Comparison of ENCODE assay signal across 8 mouse cellular contexts in genomic region chr6:97059599-97059998, GRCm38 (mm10). TPM values are rescaled to one million over a fixed set of nuclear protein-coding genes. Genes with fewer than 3 reads are reported as not detected.
A peak's percentile ranks its signal among the peaks of the same experiment; 100 is the strongest.
DNase-seq lines count a peak whose midpoint lies in the region; ATAC-seq lines count a peak whose summit lies in the region.
"Had no signal": no experiment of that assay in that cellular context is flagged by ENCODE, and none has a peak within 500 bp of the region (broad histone marks: within the 10 kb centered on the region; RNA-seq: fewer than 3 reads in every experiment).

No protein-coding gene starts in this region.

- no peaks in the 10 kb centered on the region for H3K36me3 ChIP-seq in lung, embryonic 16.5 days (ENCODE audit: control insufficient read depth, insufficient read depth, low read length)
- no peaks in the 10 kb centered on the region for H3K36me3 ChIP-seq in forebrain, embryonic 16.5 days (ENCODE audit: control insufficient read depth, insufficient read depth)
- H3K36me3 ChIP-seq in limb, embryonic 15.5 days = no peaks in the 10 kb centered on the region
- H3K36me3 ChIP-seq in stomach, embryonic 16.5 days (ENCODE audit: control insufficient read depth, insufficient read depth, low read length) = no peaks in the 10 kb centered on the region

- no peaks in the 10 kb centered on the region for H3K9me3 ChIP-seq in lung, embryonic 16.5 days (ENCODE audit: control insufficient read depth, low read length)
- no peaks in the 10 kb centered on the region for H3K9me3 ChIP-seq in forebrain, embryonic 16.5 days (ENCODE audit: control insufficient read depth, low read length)
- no peaks in the 10 kb centered on the region for H3K9me3 ChIP-seq in limb, embryonic 15.5 days
- no peaks in the 10 kb centered on the region for H3K9me3 ChIP-seq in stomach, embryonic 16.5 days (replicated peaks; ENCODE audit: control insufficient read depth, low read length)

- no peak for ATAC-seq in lung, embryonic 16.5 days (ENCODE audit: low read depth)
- ATAC-seq in forebrain, embryonic 16.5 days = no peak
- ATAC-seq in limb, embryonic 15.5 days (ENCODE audit: insufficient number of reproducible peaks, low FRiP score, low TSS enrichment, low read depth) = no peak
- ATAC-seq in stomach, embryonic 16.5 days (ENCODE audit: insufficient read depth, low FRiP score) = no peak
- no peak for ATAC-seq in inflammation-experienced regulatory T-cells, adult 6 months

- no peak overlapping the region for H3K27ac ChIP-seq in lung, embryonic 16.5 days (ENCODE audit: low read length)
- no peak overlapping the region for H3K27ac ChIP-seq in forebrain, embryonic 16.5 days (ENCODE audit: low read length)
- H3K27ac ChIP-seq in limb, embryonic 15.5 days = no peak overlapping the region
- no peak overlapping the region for H3K27ac ChIP-seq in stomach, embryonic 16.5 days (ENCODE audit: low read length)

- no peak for DNase-seq in lung, postnatal 10 days
- DNase-seq in left cerebral cortex, adult 18-20 months (ENCODE audit: low spot score in 2 of 2) = no peak

- H3K9ac ChIP-seq in lung, embryonic 16.5 days (ENCODE audit: low read length) = no peak overlapping the region
- H3K9ac ChIP-seq in forebrain, embryonic 16.5 days (replicated peaks; ENCODE audit: low read depth, low read length) = no peak overlapping the region
- no peak overlapping the region for H3K9ac ChIP-seq in limb, embryonic 15.5 days
- 0 out of 2 replicates have a peak overlapping the region, but pooled peaks have one; percentile 0 for H3K9ac ChIP-seq in stomach, embryonic 16.5 days (ENCODE audit: low read length)

- peak overlapping the region; percentile 59 for H3K4me2 ChIP-seq in lung, embryonic 16.5 days (ENCODE audit: low read depth, low read length)
- peak overlapping the region; percentile 56 for H3K4me2 ChIP-seq in forebrain, embryonic 16.5 days (ENCODE audit: low read length)
- H3K4me2 ChIP-seq in limb, embryonic 15.5 days = peak overlapping the region; percentile 72
- H3K4me2 ChIP-seq in stomach, embryonic 16.5 days (ENCODE audit: low read depth, low read length) = peak overlapping the region; percentile 72

- H3K4me3 ChIP-seq in lung, embryonic 16.5 days (ENCODE audit: low read length) = peak overlapping the region; percentile 50
- H3K4me3 ChIP-seq in forebrain, embryonic 16.5 days (replicated peaks; ENCODE audit: low read length) = peak overlapping the region; percentile 36
- H3K4me3 ChIP-seq in limb, embryonic 15.5 days = peak overlapping the region; percentile 41
- peak overlapping the region; percentile 40 for H3K4me3 ChIP-seq in stomach, embryonic 16.5 days (replicated peaks; ENCODE audit: low read length)

- WGBS in lung, embryonic 16.5 days = 3% methylated on average over 10 of the region's 10 CpGs
- WGBS in forebrain, embryonic 16.5 days = 4% methylated on average over 10 of the region's 10 CpGs
- 3% methylated on average over 10 of the region's 10 CpGs for WGBS in limb, embryonic 15.5 days
- 5% methylated on average over 10 of the region's 10 CpGs for WGBS in stomach, embryonic 16.5 days

- H3K27me3 ChIP-seq in lung, embryonic 16.5 days (ENCODE audit: control insufficient read depth, insufficient read depth, low read depth, low read length) = peaks cover 23% of the 10 kb centered on the region
- peaks cover 17% of the 10 kb centered on the region for H3K27me3 ChIP-seq in forebrain, embryonic 16.5 days (replicated peaks; ENCODE audit: control insufficient read depth, insufficient read depth, low read length)
- H3K27me3 ChIP-seq in limb, embryonic 15.5 days = peaks cover 42% of the 10 kb centered on the region
- H3K27me3 ChIP-seq in stomach, embryonic 16.5 days (ENCODE audit: control insufficient read depth, insufficient read depth, low read length) = peaks cover 32% of the 10 kb centered on the region

- peaks cover 8% of the 10 kb centered on the region for H3K4me1 ChIP-seq in lung, embryonic 16.5 days (replicated peaks; ENCODE audit: control insufficient read depth, insufficient read depth, low read length)
- H3K4me1 ChIP-seq in forebrain, embryonic 16.5 days (replicated peaks; ENCODE audit: control insufficient read depth, insufficient read depth, low read length) = peaks cover 11% of the 10 kb centered on the region
- H3K4me1 ChIP-seq in limb, embryonic 15.5 days = peaks cover 15% of the 10 kb centered on the region
- H3K4me1 ChIP-seq in stomach, embryonic 16.5 days (ENCODE audit: control insufficient read depth, insufficient read depth, low read length) = peaks cover 3% of the 10 kb centered on the region; the same call in 1 of the 2 replicates

RNA-seq across cellular contexts. Expression of gene Fam19a4, which starts 0.6 kb away (rescaled TPM):
- 0.59 and 0.64 TPM in 2 replicates for polyA plus RNA-seq in lung, embryonic 16.5 days (2015; fragmentation: Nextera tagmentation; extraction: Ambion mirVana)
- 0.73 and 0.80 TPM in 2 replicates for polyA plus RNA-seq in forebrain, embryonic 16.5 days (2015; fragmentation: Nextera tagmentation; extraction: Ambion mirVana)
- polyA plus RNA-seq in limb, embryonic 15.5 days (2015; fragmentation: Nextera tagmentation; extraction: Ambion mirVana) = 0.22 and 0.27 TPM in 2 replicates
- 0.12 TPM in 1 of 2 replicates, not detected in the other for polyA plus RNA-seq in stomach, embryonic 16.5 days (2015; fragmentation: Nextera tagmentation; extraction: Ambion mirVana)
- total RNA-seq in left cerebral cortex, adult 18-20 months (2021) = under 1 TPM; 0.30 to 0.40 TPM
- polyA plus RNA-seq in inflammation-experienced regulatory T-cells, adult 6 months (2017; shearing (Covaris generic)) = not detected
- polyA plus RNA-seq: urinary bladder, adult 2 months had no signal
